Mouse (Mus musculus): ENCODE results near the gene C2cd5.

C2cd5 gene

GRCm38 (mm10) chr6:143073476-143073875 lies 26.5 kb downstream of the C2cd5 start:
- DNase-seq (ENCODE audit: low read depth, low spot score), result no peak

GRCm38 (mm10) chr6:143072412-143073014 lies 27.4 kb downstream of the C2cd5 start:
- no peak for DNase-seq (ENCODE audit: low read depth, low spot score)

- DNase-seq (ENCODE audit: low read depth, low spot score), result no peak
Measured at GRCm38 (mm10) chr6:143070736-143071135, 29.2 kb downstream of the C2cd5 start.

- peak; percentile 32 for DNase-seq (ENCODE audit: low read depth, low spot score)
Measured at GRCm38 (mm10) chr6:143070019-143070418, 29.9 kb downstream of the C2cd5 start.

GRCm38 (mm10) chr6:143069606-143070005 lies 30.3 kb downstream of the C2cd5 start:
- no peak for DNase-seq (ENCODE audit: low read depth, low spot score)

GRCm38 (mm10) chr6:143068181-143068915 lies 31.6 kb downstream of the C2cd5 start:
- DNase-seq (ENCODE audit: low read depth, low spot score), result peak; percentile 62

GRCm38 (mm10) chr6:143067654-143068053 lies 32.3 kb downstream of the C2cd5 start:
- no peak for DNase-seq (ENCODE audit: low read depth, low spot score)

GRCm38 (mm10) chr6:143066859-143067258 lies 33.1 kb downstream of the C2cd5 start:
- no peak for DNase-seq (ENCODE audit: low read depth, low spot score)

- DNase-seq (ENCODE audit: low read depth, low spot score), result no peak
Measured at GRCm38 (mm10) chr6:143064047-143064446, 35.9 kb downstream of the C2cd5 start.

GRCm38 (mm10) chr6:143057601-143058000 lies 42.3 kb downstream of the C2cd5 start:
- no peak for DNase-seq (ENCODE audit: low read depth, low spot score)

- peak; percentile 62 for DNase-seq (ENCODE audit: low read depth, low spot score)
Measured at GRCm38 (mm10) chr6:143051566-143051965, 48.4 kb downstream of the C2cd5 start.

- no peak for DNase-seq (ENCODE audit: low read depth, low spot score)
Measured at GRCm38 (mm10) chr6:143049791-143050555, 50.0 kb downstream of the C2cd5 start.

GRCm38 (mm10) chr6:143049117-143049516 lies 50.8 kb downstream of the C2cd5 start:
- DNase-seq (ENCODE audit: low read depth, low spot score), result no peak

- no peak for DNase-seq (ENCODE audit: low read depth, low spot score)
Measured at GRCm38 (mm10) chr6:143047538-143048258, 52.2 kb downstream of the C2cd5 start.

GRCm38 (mm10) chr6:143041578-143041977 lies 58.4 kb downstream of the C2cd5 start:
- DNase-seq (ENCODE audit: low read depth, low spot score), result no peak

- DNase-seq (ENCODE audit: low read depth, low spot score), result peak; percentile 56
Measured at GRCm38 (mm10) chr6:143035261-143035660, 64.7 kb downstream of the C2cd5 start.

- no peak for DNase-seq (ENCODE audit: low read depth, low spot score)
Measured at GRCm38 (mm10) chr6:143034503-143034902, 65.4 kb downstream of the C2cd5 start.

GRCm38 (mm10) chr6:143030521-143030920 lies 69.4 kb downstream of the C2cd5 start:
- DNase-seq (ENCODE audit: low read depth, low spot score), result no peak

GRCm38 (mm10) chr6:143027896-143028295 lies 72.0 kb downstream of the C2cd5 start:
- DNase-seq (ENCODE audit: low read depth, low spot score), result no peak

GRCm38 (mm10) chr6:143027402-143027801 lies 72.5 kb downstream of the C2cd5 start:
- no peak for DNase-seq (ENCODE audit: low read depth, low spot score)

- DNase-seq (ENCODE audit: low read depth, low spot score), result no peak
Measured at GRCm38 (mm10) chr6:143023691-143024090, 76.2 kb downstream of the C2cd5 start.

GRCm38 (mm10) chr6:143021756-143022155 lies 78.2 kb downstream of the C2cd5 start:
- DNase-seq (ENCODE audit: low read depth, low spot score), result no peak
